Mouse (Mus musculus) R1 (cell line): ENCODE measurements at regions not wholly inside any gene's neighbourhood (a gene's known extent, or its start where the extent isn't known, plus 50 kb on each side); places are given as distances from the start of the nearest gene placed in this dataset.

Experiments
- DNase-seq: peaks from one replicate; pipeline ENCODE4 v3.0.0-alpha.2; 2018; ENCODE audit warnings: low read depth, low spot score

GRCm38 (mm10) chr15:56043282-56043681 lies 1434.1 kb downstream of the Slc22a22 start:
- DNase-seq, result no peak

GRCm38 (mm10) chr15:56042449-56042848 lies 1435.0 kb downstream of the Slc22a22 start:
- DNase-seq, result no peak

GRCm38 (mm10) chr15:56030007-56030406 lies 1447.4 kb downstream of the Slc22a22 start:
- DNase-seq, result no peak

GRCm38 (mm10) chr15:56027197-56027818 lies 1450.1 kb downstream of the Slc22a22 start:
- DNase-seq, result peak; percentile 11

GRCm38 (mm10) chr15:56024705-56025104 lies 1452.7 kb downstream of the Slc22a22 start:
- DNase-seq, result no peak

- no peak for DNase-seq
Observed at GRCm38 (mm10) chr15:56023862-56024484, 1453.5 kb downstream of the Slc22a22 start.

GRCm38 (mm10) chr15:56022315-56022714 lies 1455.1 kb downstream of the Slc22a22 start:
- no peak for DNase-seq

- no peak for DNase-seq
Observed at GRCm38 (mm10) chr15:56018141-56018540, 1459.3 kb downstream of the Slc22a22 start.

GRCm38 (mm10) chr15:56017561-56017960 lies 1459.9 kb downstream of the Slc22a22 start:
- no peak for DNase-seq

GRCm38 (mm10) chr15:56016070-56016469 lies 1461.4 kb downstream of the Slc22a22 start:
- DNase-seq, result no peak

- DNase-seq, result no peak
Observed at GRCm38 (mm10) chr15:56014059-56014620, 1463.3 kb downstream of the Slc22a22 start.

GRCm38 (mm10) chr15:56008603-56009174 lies 1468.7 kb downstream of the Slc22a22 start:
- no peak for DNase-seq

- DNase-seq, result no peak
Observed at GRCm38 (mm10) chr15:56007376-56007775, 1470.0 kb downstream of the Slc22a22 start.

GRCm38 (mm10) chr15:56005361-56005760 lies 1472.1 kb downstream of the Slc22a22 start:
- no peak for DNase-seq

- no peak for DNase-seq
Observed at GRCm38 (mm10) chr15:56003921-56004320, 1473.5 kb downstream of the Slc22a22 start.

GRCm38 (mm10) chr15:55999605-56000004 lies 1477.8 kb downstream of the Slc22a22 start:
- DNase-seq, result no peak

GRCm38 (mm10) chr15:55997977-55998376 lies 1479.4 kb downstream of the Slc22a22 start:
- DNase-seq, result no peak

GRCm38 (mm10) chr15:55994680-55995079 lies 1482.7 kb downstream of the Slc22a22 start:
- DNase-seq, result no peak

- no peak for DNase-seq
Observed at GRCm38 (mm10) chr15:55975843-55976242, 1501.6 kb downstream of the Slc22a22 start.

- no peak for DNase-seq
Observed at GRCm38 (mm10) chr15:55966780-55967179, 1510.6 kb downstream of the Slc22a22 start.

- peak; percentile 64 for DNase-seq
Observed at GRCm38 (mm10) chr15:55965296-55965695, 1512.1 kb downstream of the Slc22a22 start.

GRCm38 (mm10) chr15:55962093-55962492 lies 1515.3 kb downstream of the Slc22a22 start:
- DNase-seq, result no peak
